Mouse (Mus musculus): ENCODE data around the gene Hivep2. TPM values are rescaled to one million over a fixed set of nuclear protein-coding genes. Genes with fewer than 3 reads are reported as not detected.

The Hivep2 gene
- polyA plus RNA-seq, 1 experiment = 14.4 TPM

DNA sequence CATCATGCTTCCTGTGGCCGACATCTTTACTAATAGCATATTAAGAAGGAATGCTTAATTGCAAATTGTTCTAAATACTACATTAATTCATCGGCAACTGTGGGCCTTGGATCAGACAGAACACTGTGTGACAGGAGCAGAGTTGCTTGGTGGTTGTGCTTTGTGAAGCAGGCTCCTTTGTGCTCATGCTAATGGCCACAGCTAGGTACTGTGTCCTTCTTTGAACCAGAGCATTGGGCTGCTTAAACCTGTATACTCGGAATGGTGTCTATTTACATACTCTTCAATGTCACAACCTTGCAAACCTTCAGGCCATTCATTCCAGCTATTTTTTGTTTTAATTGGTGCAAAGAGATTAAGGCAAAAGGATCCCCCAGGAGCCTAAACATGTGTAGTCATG, 115.9 kb downstream of the Hivep2 start:
- no peak for DNase-seq (ENCODE audit: low spot score)

GRCm38 (mm10) chr10:14082275-14082674, 116.4 kb downstream of the Hivep2 start:
- DNase-seq (ENCODE audit: low spot score) = no peak

DNA sequence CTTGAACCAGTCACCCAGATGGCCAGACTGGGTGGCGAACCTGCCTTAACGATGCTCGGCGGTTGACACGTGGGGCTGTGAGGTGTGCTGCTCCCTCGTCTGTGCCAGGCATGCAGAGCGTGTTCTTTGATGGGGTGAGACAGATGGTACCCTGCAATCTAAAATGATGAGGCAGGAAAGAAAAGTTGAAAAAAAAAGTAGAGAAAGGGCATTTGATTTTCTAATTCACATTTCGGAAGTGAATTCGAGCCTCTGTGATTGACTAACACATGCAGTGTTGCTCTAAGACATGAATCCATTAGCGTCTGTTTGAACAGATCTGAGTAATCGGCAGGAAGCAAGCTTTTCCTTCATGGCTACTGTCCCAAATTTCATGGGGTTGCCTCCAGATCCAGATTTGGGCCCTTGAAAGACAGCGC, 119.4 kb downstream of the Hivep2 start:
- DNase-seq (ENCODE audit: low spot score) = no peak

DNA sequence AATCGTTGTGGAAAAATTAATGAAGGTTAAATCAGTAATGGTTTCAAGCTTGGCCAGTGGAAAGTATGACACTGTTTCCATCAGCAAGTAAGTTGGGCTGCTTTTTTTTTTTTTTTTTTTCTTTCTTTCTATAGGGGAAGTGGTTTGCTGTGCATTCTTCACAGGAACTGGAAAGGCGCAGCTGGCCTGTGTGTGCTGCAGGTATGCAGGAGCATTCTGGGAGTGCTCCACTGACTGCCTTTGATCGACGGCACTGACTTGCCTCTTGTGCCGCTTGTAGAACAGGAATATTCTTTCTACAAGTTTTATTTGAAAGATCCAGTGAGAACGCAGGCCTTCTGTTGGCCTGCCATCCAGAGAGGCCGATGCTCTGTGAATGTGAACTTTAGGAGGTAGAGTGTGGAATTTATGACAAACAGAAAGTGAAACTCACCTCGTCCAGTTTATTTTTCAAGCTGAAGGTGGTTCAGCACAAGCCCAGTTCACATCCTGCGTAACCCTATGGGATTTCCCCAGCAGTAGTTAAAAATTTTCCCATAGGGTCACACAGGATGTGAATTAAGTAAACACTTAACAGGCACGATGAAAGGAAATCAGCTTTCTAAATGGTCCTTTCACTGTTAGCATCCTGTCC, 120.1 kb downstream of the Hivep2 start:
- DNase-seq (ENCODE audit: low spot score) = no peak

GRCm38 (mm10) chr10:14087316-14087715, 121.4 kb downstream of the Hivep2 start:
- no peak for DNase-seq (ENCODE audit: low spot score)

DNA sequence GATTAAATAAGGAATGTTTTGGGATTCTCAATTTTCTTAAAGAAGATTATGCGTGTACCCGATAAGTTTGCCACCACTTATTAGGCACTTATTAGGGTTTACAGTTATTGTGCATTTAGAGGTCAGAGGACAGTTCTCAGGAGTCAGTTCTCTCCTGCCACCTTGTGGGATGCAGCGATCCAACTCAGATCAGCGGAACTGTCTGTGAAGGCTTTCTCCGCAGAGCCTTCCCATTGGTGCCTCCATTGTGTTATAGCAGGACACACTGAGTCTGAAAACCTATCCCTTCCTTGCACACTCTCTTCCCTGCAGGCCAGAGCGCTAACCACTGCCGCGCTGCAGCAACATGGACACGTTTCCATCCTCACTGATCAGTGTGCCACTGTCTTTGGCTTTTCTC, 123.6 kb downstream of the Hivep2 start:
- DNase-seq (ENCODE audit: low spot score) = no peak

- DNase-seq (ENCODE audit: low spot score) = no peak
These were observed 128.2 kb downstream of the Hivep2 start for GRCm38 (mm10) chr10:14094033-14094432.

DNA sequence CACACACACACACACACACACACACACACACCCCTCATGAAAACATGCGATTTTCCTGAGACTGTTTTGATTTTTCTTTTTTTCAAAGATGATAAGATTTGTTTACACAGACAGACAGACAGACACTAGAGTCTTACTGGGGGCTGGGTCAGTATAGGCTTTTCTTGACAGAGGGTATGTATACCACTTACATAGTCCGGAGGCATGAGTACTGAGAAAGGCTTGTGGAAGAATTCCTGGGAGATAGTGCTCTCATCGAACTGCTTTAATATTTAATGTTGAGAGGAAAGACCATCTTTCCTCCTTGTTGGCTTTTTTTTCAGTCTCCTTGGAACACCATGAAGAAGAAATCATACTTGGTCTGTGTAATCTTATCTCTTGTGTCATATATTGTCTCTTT, 130.2 kb downstream of the Hivep2 start:
- no peak for DNase-seq (ENCODE audit: low spot score)

DNA sequence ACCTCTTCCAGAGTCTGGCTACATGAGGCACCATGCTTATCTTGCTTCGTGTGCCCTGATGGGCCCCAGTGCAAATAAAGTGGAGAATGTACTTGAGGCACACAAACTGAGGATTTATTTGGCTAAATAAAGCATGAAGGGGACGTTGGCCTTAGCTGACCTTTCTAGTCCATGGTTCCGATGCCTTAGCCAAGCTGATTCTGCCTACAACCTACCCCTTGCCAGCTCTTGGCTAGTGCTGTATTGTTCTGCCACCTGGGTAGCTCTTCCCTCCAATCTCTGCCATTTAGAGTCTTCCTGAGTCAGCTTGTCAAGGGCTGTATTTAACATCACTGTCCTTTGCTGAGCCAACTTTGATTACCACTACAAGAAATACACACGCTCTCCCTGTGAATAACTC, 133.3 kb downstream of the Hivep2 start:
- no peak for DNase-seq (ENCODE audit: low spot score)

DNA sequence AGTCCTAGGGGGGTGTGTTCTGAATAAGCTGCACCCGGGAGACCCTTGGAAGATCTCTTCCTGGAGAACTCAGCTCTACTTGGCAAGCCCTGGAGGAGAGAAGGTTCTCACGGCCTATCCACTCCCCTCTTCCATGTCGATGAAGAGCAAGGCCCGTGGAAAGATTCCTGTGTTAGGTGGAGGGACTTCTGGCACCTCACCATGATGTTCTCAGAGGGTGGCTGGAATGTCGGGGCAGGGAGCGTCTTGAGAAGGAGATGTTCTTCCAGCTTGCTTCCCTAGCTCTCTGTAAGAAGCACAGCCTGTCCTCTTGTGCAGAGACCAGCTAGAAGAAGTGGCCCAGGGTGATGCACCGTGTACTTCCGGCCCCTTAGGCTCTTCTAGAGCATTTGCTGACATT, 134.2 kb downstream of the Hivep2 start:
- no peak for DNase-seq (ENCODE audit: low spot score)

DNA sequence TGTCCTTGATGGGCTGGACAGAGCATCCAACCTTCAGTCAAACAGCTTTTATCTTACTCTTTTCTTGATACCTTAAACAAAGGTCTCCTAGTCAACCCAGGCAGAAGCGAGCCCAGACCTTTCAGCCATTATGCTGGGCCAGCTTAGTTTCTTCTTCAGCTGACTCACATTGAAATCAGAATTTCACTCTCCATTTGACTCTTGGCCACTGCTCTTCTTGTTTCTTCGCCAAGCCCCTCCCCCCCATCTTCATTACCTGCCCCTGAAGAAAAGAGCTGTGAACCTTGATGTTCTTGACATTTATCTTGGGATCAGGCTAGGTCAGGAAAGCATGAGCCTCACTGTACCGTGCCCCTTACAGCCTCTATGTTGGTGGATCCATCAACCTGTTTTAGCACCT, 135.0 kb downstream of the Hivep2 start:
- no peak for DNase-seq (ENCODE audit: low spot score)

- no peak for DNase-seq (ENCODE audit: low spot score)
These were observed 136.1 kb downstream of the Hivep2 start for GRCm38 (mm10) chr10:14101966-14102365.

DNA sequence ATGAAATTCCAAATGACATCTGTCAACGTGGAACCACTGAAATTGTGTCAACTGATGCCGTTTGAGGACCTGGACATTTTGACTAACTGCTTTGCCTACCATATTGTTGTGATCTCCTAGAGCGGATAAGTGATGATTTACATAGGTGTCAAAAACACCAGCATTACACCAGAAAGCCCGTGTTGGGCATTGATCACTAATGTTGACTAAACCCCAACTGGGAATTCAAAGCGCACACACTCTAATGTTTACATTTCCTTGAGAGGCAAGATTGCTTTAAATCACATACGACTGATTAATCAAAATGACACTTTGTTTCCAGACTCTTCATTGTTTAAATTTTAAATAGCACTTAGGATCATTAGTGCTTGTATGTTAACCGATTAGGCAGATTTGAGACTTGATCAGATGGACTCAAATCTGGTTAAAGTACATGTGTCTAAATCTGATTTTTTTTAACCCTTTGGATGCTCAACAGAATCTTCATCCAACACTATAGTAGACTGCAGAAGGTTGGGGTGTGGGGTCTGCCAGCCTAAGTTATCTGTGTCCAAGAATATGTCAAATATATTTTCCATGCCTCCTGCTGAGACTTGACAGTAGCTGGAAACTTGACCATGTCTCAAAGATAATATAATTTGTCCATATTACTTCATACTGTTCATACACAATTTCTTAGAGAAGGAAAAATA, 142.3 kb downstream of the Hivep2 start:
- no peak for DNase-seq (ENCODE audit: low spot score)

DNA sequence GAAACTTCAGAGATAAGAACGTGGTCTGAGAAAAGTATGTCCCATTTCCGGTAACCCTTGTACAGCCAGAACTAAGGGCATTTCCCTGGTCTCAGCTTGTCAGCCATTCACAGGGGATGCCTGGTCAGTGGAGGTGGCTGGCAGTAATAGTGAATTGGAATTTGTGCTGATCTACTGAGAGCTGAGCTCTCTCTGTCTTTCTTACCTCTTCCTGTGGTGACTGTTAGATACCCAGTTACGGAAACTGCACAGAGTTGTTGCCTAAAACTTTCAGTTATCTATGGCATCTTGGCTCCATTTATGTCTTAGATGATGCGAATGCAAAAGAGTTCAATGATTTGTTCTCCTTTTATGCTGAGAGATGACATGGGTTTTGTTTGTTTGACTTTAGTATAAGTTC, 150.0 kb downstream of the Hivep2 start:
- DNase-seq (ENCODE audit: low spot score) = no peak

GRCm38 (mm10) chr10:14116978-14117377, 151.1 kb downstream of the Hivep2 start:
- no peak for DNase-seq (ENCODE audit: low spot score)

DNA sequence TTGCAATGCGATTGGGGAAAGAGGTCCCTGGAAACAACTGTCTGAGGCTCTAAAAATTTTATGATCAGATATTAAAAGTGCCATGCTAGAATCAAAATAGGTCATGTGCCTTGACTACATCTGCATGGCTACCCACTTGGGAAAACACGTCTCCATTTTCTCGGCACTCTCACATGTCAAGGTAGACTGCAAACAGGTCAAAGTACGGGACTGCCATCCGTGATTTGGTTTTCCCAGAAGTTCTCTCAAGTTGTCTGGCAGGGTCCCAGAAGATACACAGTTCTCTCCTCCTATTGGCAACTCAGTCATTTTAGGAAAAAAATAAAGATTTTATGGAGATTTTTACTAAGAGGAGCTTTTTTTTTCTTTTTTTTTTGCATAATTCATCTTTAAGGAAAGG, 153.3 kb downstream of the Hivep2 start:
- DNase-seq (ENCODE audit: low spot score) = no peak

DNA sequence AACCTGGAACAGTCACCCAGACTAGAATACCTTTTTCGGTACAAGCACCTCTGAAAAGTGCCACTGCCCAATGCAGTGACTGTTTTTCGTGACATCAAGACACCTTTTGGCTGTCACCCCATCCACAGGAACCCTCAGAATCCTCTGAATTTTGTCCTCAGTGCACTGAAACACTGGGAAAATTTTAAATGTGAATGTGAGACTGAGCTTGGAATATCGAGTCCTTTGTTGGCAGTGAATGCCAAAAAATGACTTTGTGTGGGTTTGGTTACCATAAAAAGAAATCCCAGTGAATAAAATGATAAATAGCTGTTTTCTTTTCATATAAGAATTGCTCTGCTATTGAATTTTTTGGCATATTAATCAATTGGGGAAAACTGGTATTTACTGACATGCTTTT, 154.6 kb downstream of the Hivep2 start:
- no peak for DNase-seq (ENCODE audit: low spot score)

GRCm38 (mm10) chr10:14127826-14128225, 162.0 kb downstream of the Hivep2 start:
- no peak for DNase-seq (ENCODE audit: low spot score)

DNA sequence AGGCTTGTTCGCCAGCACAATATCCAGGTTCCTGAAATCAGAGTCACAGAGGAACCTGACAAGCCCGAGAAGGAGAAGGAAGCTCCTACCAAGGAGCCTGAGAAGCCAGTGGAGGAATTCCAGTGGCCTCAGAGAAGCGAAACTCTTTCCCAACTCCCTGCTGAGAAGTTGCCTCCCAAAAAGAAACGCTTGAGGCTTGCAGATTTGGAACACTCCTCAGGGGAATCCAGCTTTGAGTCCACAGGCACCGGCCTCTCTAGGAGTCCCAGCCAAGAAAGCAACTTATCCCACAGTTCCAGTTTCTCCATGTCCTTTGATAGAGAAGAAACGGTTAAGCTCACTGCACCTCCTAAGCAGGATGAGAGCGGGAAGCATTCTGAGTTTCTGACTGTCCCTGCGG, 164.4 kb downstream of the Hivep2 start:
- DNase-seq (ENCODE audit: low spot score) = no peak

- no peak for DNase-seq (ENCODE audit: low spot score)
These were observed 165.4 kb downstream of the Hivep2 start for GRCm38 (mm10) chr10:14131307-14131706.

DNA sequence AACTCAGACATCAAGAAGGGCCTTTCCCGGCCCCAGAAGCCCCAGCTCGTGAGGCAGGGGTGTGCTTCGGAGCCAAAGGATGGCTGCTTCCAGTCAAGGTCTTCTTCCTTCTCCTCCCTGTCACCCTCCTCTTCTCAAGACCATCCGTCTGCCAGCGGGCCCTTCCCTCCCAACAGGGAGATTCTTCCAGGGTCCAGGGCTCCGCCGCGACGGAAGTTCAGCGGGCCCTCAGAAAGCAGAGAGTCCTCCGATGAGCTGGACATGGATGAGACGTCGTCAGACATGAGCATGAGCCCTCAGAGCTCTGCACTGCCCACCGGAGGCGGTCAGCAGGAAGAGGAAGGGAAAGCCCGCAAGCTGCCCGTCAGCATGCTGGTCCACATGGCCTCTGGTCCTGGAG, 166.2 kb downstream of the Hivep2 start:
- DNase-seq (ENCODE audit: low spot score) = no peak

- no peak for DNase-seq (ENCODE audit: low spot score)
These were observed 167.1 kb downstream of the Hivep2 start for GRCm38 (mm10) chr10:14132937-14133336.

- DNase-seq (ENCODE audit: low spot score) = no peak
These were observed 172.8 kb downstream of the Hivep2 start for GRCm38 (mm10) chr10:14138663-14139062.

DNA sequence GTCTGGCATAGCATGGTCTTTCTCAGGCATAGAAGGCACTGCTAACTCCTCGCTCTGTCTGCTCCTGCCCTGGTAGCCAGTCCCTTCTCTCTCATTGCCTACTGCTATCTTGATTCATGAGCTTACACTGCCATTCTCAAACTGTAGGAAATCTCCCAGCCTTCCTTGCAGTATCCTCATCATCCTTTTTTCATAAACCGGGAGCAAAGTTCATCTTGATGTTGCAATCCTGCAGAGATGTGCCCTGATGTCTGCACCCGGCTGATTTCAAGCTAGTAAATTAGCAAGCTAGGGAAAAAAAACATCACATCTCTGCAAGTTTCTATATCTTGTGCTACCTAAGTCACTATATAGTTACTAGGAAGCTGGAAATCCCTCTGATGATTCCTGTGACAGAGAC, 179.0 kb downstream of the Hivep2 start:
- no peak for DNase-seq (ENCODE audit: low spot score)
